Mouse (Mus musculus) left cerebral cortex, adult 9 months (tissue): ENCODE measurements around the gene Rbm46.

ENCODE experiments used
- DNase-seq, 2 experiments: peaks; one replicate each; pipeline ENCODE4 v3.0.0; 2022; ENCODE audit warnings: low spot score in 2 of 2

The Rbm46 gene

DNA sequence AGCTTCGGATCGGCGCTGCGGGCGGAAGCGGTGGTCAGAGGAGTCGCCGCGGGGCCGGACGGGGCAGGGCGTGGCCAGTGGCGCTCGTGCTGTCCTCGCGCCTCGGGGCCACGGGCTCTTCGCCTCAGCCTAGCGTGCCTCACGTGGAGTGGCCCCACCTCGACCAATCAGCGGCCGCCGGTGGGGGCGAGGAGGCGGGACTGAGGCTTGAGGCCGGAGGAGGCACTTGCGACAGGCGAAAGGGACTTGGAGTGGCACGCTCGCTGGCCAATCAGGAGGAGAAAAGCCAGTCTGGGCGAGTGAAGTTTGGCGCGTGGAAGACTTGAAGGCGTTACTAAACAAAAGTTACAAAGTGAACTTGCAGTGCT, at the start of gene Rbm46:
Gene Rbm46, minus strand, starts transcription at position 112 of the 368 bp plus-strand sequence.
- peak; percentile 23 to 44 for DNase-seq

DNA sequence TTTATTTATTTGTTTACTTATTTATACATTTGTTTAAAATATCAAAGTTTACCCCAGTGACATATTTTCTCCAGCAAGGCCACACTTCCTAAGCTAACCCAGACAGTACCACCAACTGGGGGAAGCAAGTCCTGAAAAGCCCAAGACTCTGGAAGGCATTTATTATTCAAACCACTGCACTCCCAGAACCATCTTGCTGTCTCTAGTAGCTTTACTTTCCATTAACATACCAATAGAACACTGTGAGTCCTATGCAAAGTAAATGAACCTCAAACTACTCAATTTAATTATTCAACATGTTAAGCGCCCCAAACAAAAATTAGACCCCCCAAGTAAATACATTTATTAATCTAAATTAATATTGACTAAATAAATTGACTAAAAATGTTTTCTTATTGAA, 39.3 kb upstream of the Rbm46 start:
- DNase-seq = no peak

DNA sequence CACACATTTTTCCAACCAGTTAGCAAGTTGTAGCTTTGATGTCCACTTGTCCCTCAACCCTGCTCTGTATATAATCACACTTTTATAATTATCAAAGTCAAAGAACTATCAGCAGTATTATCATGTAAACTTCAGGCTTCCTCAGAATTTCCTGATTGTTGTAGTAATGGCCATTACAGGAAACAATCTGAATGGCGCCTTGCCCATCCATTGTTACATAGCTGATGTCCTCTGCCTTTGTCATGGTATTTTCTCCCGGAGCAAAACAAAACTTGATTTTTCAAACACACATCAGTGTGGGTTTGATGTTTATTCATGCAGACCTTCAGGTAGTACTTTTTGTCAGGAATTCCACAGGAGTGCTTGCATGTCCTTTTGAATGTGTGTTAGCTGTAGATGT, 32.4 kb upstream of the Rbm46 start:
- no peak for DNase-seq

DNA sequence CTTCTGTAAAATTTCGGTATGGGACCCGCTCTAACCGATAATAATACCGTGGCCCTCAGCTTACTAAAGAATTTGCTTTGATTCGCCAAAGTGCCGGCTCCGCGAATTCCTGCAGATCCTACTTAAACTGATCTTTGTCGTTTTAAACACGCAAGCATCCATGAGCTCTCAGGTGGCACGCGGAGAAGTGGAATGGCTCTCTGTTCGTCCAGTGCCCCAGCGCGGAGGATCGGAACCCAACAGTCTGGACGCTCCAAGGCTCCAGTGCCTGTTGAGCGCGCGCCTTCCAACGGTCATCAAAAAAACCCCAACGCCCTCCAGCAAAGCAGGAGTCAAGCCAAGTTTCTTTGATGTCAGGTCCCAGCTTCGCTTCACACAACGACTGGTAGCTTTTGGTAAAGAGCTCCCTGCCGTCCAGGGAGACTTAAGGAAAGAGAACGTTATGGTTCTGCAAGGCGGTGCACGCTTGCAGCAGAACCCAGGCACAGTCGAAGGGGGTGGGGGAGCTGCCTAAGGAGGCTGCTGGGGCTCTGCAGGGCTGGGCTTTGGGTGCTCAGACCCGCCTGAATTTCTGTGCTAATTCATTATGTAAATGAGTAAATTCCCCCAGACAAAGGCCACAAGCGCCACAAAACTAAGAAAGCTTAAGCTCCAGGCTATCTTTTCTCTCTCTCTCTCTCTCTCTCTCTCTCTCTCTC, 28.1 kb upstream of the Rbm46 start:
- DNase-seq = no peak

DNA sequence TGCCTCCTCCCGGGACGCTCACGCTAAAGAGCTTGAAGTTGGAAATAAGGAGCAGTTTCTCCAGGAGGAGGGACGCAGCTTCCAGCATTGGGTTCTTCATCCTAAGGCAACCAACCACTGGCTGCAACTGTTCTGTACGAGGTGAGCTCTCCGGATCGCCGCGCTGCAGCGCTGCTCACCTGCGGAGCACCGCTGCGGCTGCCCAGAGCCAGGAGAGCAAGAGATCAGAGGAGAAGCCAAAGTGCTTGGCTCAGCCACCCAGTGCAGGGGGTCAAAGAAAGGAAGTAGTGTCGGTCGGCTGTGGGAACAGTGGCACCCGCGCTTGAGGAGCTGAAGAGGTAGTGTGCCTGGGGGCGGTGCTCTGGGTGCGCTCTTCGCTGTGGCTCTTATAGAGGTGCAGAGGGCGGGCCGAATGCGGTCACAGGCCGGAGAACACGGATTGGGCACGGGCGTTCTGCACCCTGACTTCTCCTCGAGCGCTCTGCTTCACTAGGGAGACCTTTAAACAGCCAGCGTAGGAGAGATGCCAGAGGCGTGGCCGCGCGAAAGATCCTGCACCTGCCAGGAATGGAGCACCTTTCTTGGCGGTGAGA, 27.4 kb upstream of the Rbm46 start, which contains the start of gene Lrat:
Gene Lrat, minus strand, starts transcription at position 361 of the 593 bp plus-strand sequence.
- no peak for DNase-seq

DNA sequence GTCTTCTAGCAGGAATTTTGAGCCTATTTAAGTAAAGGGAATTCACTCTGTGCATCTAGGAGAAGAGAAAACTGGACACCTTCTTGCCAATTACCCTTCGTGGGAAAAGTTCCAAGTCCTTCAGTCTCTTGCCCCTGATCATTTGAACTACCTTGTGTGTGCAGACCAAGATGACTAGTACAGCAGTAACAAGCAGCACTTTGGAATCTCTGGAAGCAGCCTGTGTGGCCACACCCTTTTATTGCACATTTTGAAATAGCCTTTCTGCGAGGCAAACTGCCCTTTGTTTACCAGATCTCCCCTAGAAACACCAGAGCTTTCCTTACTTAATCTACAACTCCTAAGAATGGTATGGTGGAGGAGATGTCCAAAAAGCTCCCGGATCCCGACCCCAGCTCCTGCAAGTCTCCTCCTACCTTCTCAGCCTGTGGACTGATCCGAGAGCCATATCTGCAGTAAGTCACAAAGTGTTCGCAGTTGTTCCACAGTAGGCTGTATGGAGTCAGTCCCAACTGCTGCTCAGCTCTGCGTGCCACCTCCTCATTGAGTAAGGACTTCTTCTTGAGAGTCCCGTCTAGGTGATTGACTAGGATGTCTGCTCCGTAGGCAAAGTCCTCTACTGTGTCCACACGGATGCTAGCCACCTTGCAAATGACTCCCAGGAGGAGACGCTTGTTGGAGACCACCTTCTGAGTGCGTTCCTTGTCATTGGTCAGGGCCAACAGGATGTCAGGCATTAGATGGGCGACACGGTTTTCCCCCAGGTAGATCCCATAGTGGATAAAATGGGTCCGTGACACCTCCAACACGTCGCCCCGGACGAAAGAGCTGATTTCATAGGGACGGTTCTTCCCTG, 26.7 kb upstream of the Rbm46 start:
- DNase-seq = no peak

DNA sequence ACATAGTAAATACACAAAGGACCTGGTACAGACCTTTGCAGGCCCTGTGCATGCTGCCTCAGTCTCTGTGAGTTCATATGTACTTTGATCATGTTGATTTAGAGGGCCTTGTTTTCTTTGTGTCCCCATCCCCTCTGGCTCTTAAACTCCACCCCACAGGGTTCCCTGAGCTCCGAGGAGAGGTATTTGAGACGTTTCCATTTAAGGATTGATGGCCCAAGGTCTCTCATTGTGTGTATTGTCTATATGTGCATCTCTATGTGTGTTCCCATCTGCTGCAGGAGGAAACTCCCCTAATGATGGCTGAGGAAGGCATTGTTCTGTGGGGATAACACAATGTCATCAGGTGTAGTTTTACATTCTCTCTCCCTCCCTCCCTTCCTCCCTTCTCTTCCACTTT, 12.6 kb upstream of the Rbm46 start:
- no peak for DNase-seq

DNA sequence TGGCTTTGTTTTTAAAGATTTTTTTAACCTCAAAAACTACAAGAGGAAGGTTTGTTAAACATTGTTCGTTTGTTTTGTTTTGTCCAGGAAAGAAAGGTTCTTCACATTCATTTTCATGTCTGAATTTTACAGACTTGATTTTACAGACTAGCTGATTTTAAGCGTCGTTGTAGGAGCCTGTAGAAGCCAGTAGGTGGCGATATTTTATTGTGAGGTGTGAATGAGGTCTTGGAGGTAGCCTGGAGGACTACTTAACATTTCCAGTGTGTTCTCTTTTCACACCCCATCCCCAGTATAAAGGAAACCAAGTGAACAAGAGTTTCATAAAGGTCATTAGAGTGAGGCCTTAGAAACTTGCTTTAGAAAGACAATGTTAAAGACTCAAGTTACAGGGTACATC, 975 bp upstream of the Rbm46 start:
- DNase-seq = peak in 1 of 2 experiments; percentile 32

DNA sequence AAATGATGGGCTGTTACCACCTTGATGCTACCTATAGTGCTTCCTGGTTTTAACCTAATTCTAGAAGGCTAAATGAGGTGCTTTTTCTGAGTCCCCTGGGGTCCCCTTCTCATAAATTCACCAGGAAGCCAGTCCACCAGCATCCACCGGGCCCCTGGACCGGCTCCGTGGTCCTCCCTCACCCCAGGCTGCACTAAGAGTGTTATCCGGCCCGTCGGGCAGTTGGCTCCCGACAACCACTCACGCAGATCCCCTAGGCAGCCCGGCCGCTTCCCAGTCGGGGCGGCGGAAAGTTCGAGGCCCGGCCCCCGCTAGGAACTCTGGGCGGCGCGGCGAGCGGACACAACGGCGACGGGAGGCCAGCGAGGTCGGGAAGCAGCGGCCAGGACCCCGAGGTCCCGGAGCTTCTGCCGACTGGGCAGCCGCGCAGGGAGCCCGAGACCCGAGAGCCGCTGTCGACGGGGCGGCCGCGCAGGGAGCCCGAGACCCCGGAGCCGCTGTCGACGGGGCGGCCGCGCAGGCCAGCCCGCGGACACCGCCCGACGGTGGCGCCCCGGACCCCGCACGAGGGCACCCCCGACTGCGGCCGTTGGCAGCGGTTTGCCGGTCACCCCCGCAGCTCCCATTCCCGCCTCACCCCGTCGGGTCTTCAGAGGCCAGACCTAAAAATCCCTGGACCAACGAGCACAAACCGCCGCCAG, 462 bp downstream of the Rbm46 start:
- no peak for DNase-seq

DNA sequence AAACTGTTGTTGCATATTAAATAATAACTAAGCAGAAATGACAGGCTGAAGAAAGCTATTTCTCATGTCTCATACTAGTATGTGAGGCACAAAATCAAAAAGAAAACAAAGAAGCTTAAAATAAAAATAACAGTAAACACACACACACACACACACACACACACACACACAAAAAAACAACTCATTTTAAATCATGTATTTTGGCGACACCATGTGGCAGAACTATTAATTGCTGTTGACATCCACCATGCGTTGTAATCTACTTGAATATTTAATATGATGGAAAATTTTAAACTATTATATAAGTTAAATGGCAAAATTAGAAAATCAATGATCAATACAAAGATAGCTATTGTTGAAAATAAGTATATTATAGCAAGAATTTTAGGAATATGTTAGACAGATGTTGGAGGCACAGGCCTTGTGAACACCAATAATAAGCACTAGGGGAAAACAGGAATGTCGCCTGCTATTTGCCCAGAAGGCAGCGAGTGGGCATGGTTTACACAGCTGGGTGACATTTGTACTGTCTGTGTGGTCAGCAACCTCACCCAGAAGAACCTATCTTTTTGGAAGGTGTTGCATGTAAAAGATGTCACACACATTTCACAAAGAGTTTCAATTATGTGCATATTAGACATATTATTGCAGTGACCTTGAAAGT, 18.7 kb downstream of the Rbm46 start:
- DNase-seq = peak in 1 of 2 experiments; percentile 29

DNA sequence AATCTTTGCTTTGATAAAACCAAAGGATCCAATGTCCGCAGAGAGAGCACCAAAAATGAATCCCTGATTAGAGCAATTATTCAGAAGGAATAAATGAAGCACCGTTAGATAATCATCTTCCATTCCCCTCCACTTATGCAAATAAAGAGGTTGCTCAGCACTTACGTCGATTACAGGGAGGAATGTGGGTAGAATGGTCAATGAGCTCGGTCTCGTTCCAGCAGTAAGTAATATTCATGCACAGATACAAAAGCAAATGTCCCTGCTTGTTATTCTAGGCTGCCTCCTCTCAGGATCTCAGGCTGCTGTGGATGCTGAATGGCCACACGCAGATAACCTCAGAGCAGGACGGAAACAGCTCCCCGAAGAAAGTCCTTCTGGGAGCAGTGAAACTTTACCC, 51.1 kb downstream of the Rbm46 start:
- DNase-seq = no peak

DNA sequence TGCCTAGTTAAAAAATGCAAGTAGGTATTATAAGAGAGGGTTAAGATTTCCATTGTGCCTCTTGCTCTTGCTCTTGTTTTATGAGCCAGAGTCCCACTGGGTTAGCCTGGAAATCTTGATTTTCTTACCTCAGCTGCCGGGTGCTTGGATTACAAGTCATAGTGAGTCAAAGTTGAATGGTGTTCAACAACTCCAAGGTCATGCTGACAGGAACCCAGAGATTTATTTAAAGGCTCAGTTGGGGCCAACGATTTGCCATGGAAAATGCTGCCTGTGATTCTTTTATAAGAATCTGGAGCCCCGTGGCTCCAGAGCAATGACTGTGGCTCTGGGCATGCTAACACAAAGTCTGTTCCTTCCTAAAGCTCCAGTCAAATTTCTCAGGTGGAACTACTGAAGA, 64.4 kb downstream of the Rbm46 start:
- DNase-seq = no peak

DNA sequence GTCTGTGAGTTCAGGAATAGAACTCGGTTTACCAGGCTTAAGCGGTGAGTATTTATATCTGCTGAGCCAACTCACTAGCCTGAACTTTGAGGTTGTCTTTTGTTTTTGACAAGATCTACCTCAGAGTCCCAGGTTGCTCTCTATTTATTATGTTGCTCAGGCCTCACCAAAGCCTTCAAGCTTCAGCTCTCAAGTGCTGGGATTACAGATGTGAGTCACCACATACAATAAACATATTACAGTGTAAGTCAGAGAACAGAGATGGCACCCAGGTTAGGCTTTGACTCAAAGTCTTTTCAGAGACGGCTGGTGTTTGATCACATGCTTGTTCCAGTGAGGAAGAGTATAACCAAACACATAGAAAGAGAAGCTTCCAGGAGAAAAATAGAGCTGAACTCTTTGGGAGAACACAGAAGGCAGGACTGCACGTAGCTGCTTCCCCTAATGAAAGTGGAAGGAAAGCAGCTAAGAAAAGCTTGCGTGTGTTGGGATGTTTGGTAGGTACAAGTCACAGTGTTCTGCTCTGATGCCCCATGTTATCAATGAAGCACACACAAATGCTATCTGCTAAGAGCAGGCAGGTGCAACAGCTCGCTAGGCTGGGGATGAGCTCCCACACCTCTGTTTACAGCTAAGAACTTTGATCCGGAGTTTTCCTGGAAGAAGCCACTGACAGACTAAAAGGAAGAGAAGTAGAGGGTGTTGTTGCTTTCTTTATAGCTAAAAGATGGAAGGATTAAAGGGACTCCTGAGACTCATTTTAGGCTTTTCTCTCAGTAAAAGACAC, 65.8 kb downstream of the Rbm46 start:
- no peak for DNase-seq

DNA sequence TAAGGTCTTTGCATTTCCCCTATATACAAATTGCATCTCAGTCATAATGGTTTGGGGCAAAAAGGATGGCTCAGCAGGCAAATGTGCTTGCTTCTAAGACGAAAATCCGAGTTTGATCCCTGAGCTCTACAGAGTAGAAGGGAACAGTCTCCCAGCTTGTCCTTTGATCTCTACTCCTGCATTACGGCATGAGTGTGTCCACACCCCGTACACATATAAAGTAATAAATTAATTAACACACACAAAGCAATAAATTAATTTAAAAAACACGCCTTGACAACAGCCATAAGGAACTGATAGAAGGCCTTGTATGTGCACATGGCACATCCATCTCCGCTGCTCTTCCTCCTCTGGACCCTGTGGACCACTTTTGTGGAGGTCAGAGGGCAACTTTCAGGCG, 66.5 kb downstream of the Rbm46 start:
- DNase-seq = no peak

DNA sequence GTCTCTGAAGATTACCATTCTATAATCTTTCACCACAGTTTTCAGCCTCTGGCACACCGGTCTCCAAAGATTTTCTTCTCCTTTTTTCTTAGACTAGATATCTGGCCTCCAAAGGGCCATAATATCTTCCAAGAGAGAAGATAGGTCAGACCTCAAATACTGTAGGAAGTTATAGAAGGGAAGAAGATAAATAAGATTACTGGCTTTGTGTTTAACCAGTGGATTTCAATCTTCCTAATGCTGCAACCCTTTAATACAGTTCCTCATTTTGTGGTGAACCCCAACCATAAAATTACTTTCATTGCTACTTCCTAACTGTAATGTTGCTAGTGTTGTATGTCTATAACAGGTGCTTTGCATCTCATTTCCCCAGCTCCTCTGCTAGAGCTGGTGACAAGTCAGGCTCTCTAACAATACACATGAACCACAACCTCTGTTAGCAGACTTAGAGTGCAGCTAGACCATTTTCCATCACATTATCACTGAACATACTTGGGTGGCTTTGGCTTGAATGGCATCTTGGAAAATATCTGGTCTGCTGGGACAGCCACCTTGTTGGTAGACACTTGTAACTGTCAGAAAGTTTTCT, 67.9 kb downstream of the Rbm46 start:
- DNase-seq = no peak

DNA sequence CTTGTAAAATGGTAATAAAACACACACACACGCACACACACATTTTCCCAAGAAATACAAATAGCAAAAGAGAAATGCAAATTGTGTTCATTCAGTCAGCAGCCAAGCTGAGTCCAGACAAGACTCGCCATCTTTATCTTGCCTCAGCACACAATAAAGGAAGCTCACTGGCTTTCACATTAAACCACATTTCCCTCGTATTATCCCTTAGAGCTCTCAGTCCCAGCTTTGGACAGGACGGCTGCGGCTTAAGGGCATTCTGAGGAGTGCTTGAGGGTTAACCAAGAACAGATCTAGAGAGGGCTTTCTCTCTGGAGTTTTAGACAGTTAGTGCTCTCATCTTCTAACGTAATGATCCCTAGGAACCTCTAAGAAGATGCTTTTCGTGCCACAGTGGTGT, 71.0 kb downstream of the Rbm46 start:
- DNase-seq = no peak

DNA sequence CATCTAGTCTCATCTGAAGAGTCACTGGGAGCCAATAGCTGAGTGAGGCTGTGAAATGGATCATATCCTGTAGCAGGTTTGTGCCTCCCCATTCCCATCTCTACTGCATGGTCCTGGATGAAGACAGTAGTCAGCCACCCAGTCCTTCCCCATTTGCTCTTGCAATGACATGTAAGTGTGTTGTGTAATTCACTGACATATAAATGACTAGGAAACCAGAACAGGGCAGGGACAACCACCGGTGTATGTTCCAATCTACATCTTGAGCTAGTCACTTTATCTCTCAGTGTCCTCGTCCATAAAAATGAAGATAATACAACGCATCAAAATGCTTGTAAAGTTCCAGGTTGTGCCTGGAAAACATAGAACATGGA, 75.8 kb downstream of the Rbm46 start:
- no peak for DNase-seq

DNA sequence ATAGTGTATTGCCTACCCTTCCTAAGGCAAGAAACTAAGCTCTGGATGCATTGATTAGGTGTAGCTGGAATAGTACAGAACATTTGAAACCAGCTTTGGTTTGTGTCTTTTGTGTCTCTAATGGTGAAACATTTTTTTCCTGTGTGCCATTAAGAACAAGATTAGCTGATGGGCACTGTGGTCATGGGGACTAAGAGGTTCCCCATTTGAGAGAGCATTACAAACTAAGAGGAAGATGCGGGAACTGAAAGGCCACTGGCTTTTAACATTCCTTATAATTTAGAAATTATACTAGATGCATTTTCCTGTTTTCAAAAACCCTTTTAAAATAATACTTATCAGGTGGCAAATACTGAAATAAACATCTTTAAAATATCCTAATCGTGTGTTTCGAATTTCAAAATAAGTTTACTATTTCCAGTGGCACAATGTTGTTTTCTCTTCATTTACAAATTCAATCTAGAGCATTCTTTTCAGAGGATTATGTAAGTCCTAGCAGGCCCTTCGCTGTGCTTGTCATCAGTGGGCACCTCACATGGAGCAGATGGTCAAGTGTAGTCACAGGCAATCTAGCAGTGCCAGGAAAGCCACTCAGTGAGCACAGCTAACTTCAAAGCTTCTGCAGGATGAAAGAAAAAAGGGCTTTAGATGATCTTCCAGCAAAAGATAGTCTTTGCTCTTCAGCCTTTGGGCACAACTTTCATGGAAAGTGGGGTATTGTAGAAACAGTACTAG, 76.4 kb downstream of the Rbm46 start:
- DNase-seq = peak in 1 of 2 experiments; percentile 29

DNA sequence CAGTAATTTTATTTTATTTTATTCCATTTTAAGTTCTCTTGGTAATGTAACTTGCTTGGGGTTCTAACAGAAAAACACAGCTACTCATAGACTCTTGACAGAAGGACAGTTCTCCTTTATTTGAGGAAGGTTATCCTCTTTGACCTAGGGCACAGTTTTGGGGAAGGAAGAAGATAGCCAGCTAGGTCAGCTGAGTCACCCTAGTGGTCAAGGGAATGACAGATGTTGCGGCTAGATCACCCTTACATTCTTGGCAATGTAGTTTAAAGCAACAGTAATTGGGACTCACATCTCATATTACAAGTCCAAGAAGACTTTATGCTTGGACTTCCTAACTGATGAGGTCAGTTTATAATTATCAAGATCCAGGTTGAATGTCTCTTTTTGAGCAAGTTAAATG, 82.6 kb downstream of the Rbm46 start:
- DNase-seq = no peak

DNA sequence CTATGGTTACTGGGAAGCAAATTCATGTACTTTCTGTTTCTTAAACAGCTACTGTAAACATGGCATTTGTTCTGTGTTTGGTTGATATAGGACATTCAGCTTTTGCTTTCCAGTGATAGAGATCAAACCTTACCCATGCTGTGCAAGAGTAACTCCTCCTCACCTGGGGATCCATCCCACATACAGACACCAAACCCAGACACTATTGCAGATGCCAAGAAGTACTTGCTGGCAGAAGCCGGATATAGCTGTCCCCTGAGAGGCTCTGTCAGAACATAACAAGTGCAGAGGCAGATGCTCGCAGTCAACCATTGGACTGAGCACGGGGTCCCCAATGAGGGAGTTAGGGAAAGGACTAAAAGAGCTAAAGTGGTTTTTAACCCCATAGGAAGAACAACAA, 84.6 kb downstream of the Rbm46 start:
- peak in 1 of 2 experiments; percentile 33 for DNase-seq
